Mouse (Mus musculus) embryonic fibroblast, embryonic 13.5 days (primary cell): Measurements from ENCODE around the gene Runx1.

ENCODE experiments used
- CTCF ChIP-seq: IDR thresholded peaks from 2 replicates; pipeline ENCODE4 v1.5.1; 2011; ENCODE audit warnings: mild to moderate bottlenecking, control low read depth, low read length, moderate library complexity, borderline replicate concordance; ENCODE audit not compliant: insufficient read depth
- POLR2A ChIP-seq: IDR thresholded peaks from 2 replicates; pipeline ENCODE4 v1.6.1; 2011; ENCODE audit warnings: low read depth, mild to moderate bottlenecking, control low read depth, low read length, moderate library complexity

DNA sequence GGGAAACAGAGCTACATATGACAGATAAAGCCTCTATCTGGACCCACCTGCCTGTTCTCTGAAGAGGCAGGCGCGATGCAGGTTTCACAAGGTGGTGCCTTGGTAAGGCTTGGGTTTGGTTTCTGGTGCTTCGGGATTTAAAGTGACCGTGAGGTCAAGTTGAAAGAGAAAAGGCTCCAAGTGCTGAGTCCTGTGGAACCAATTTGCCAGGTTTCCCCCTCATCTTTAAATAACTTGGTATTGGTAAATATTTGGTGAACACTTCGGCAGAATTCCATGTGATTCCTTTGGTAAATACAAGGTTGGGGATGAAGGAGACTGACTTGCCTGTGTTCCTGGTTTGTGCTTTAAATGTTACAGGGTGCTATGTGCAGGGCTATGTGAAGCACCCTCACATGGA lies 169.2 kb downstream of the Runx1 start:
- TF ChIP-seq CTCF: no peak
- TF ChIP-seq POLR2A: no peak
